Mouse (Mus musculus) limb, embryonic 13.5 days (tissue): ENCODE measurements around the gene Olfr312. TPM values are rescaled to one million over a fixed set of nuclear protein-coding genes. Genes with fewer than 3 reads are reported as not detected.
"Not testable (repeated sequence)": the region's sequence is repeated elsewhere in the genome, so short reads cannot be mapped to it uniquely, and the experiment has no call there.

Source experiments
- ATAC-seq: fragments of 200-750 bp; cut with Nextera tagmentation; 2 replicates; pipeline ENCODE4 v1.8.0; 2017; ENCODE audit warnings: low read depth, moderate number of reproducible peaks, moderate TSS enrichment; ENCODE audit not compliant: low FRiP score
- H3K27ac ChIP-seq: fragments of 300-500 bp; sonication (generic); 2 replicates; pipeline ENCODE4 v1.5.1; 2015; ENCODE audit warnings: inconsistent platforms, mild to moderate bottlenecking, moderate library complexity
- H3K27me3 ChIP-seq: fragments of 300-500 bp; sonication (generic); 2 replicates; pipeline ENCODE4 v1.6.1; 2015; ENCODE audit warnings: mild to moderate bottlenecking, inconsistent platforms
- H3K36me3 ChIP-seq: fragments of 300-500 bp; sonication (generic); 2 replicates; pipeline ENCODE4 v1.6.1; 2015; ENCODE audit warnings: inconsistent platforms, mild to moderate bottlenecking, moderate library complexity
- H3K4me1 ChIP-seq: fragments of 300-500 bp; sonication (generic); 2 replicates; pipeline ENCODE4 v1.6.1; 2015; ENCODE audit warnings: inconsistent platforms
- H3K4me2 ChIP-seq: fragments of 300-500 bp; sonication (generic); replicated peaks from 2 replicates; pipeline ENCODE4 v1.6.1; 2015; ENCODE audit warnings: inconsistent platforms, mild to moderate bottlenecking, moderate library complexity
- H3K4me3 ChIP-seq: fragments of 300-500 bp; sonication (generic); 2 replicates; pipeline ENCODE4 v1.5.1; 2015; ENCODE audit warnings: moderate library complexity, mild to moderate bottlenecking, inconsistent platforms
- H3K9ac ChIP-seq: fragments of 300-500 bp; sonication (generic); 2 replicates; pipeline ENCODE4 v1.6.1; 2015; ENCODE audit warnings: mild to moderate bottlenecking, inconsistent platforms
- H3K9me3 ChIP-seq: fragments of 300-500 bp; sonication (generic); 2 replicates; pipeline ENCODE4 v1.6.1; 2016; ENCODE audit warnings: inconsistent platforms
- WGBS: fragments of 180-500 bp; shearing (Covaris S2); methylation state at CpG from one replicate; pipeline ENCODE4 v1.1.7; 2015; 5-methylcytosine and 5-hydroxymethylcytosine counted together
- polyA plus RNA-seq: library from polyadenylated mRNA; unstranded; fragments of >200 nt; fragmentation: Nextera tagmentation; extraction: Ambion mirVana; gene quantifications from 2 replicates; pipeline ENCODE4 v1.2.1, GENCODE M21; 2015

The Olfr312 gene
- not detected in 2 replicates for polyA plus RNA-seq

DNA sequence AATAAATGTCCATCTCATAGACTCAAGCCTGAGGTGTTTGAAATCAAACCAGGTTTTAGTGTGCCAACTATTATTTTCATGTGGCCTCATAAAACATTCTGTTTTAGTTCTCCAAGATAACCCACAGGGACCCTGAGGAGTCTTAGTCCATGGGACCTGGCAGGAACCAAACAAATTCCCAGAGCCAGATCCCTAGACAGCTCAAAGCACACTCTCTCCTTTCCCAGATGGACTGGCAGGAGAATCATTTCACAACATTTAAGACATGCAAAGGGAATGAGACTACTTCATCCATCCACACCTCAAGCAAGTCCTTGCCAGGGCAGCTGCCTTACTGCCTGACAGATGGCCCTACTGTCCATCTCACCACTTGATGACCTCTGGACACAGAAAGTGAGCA is at the start of gene Olfr312:
Olfr312 (plus strand) TSS at position 301 of the 400 bp plus-strand sequence.
- not testable (repeated sequence) for H3K4me3 ChIP-seq, H3K4me2 ChIP-seq, H3K27ac ChIP-seq, H3K9ac ChIP-seq, H3K36me3 ChIP-seq, H3K27me3 ChIP-seq, ATAC-seq, H3K4me1 ChIP-seq, H3K9me3 ChIP-seq

DNA sequence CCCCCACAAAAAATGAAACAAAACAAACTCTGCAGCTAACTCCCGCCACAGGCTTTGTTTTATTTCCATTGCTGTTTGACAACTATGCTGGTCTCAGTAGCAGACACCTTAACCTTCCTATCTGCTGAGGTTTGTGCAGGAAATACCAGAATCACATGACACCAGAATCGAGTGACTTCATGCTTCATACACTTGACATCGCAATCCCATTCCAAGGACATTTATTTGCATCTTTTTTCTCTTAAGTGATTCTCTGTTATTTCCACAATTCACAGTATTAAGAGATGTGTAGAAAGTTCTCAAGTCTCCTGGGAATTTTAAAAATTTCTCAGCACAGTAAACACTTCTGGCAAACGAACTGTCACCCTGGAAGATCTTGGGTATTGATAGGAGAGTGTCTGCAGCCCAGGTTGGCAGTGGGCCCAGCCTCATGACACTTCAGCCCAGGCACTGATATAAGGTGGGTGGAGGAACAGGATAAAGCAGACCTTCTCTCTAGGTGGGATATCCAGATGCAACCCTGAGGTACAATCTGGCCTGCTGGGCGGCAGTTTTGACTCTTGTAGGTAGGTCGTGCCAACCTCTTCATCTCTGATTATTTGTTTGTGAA is 46.5 kb upstream of the Olfr312 start, which contains the start of gene Olfr314:
Olfr314 (plus strand) TSS at position 473 of the 610 bp plus-strand sequence.
- no peaks in the 10 kb centered on the region for H3K27me3 ChIP-seq
- 82% methylated on average over 6 of the region's 6 CpGs for WGBS
- H3K4me3 ChIP-seq = no peak within 1 kb of the TSS
- no peaks in the 10 kb centered on the region for H3K4me1 ChIP-seq
- H3K4me2 ChIP-seq = no peak within 1 kb of the TSS
- H3K27ac ChIP-seq = no peak within 1 kb of the TSS
- no peaks in the 10 kb centered on the region for H3K9me3 ChIP-seq
- ATAC-seq = no peak
- H3K9ac ChIP-seq = no peak within 1 kb of the TSS
- H3K36me3 ChIP-seq = no peaks in the 10 kb centered on the region

DNA sequence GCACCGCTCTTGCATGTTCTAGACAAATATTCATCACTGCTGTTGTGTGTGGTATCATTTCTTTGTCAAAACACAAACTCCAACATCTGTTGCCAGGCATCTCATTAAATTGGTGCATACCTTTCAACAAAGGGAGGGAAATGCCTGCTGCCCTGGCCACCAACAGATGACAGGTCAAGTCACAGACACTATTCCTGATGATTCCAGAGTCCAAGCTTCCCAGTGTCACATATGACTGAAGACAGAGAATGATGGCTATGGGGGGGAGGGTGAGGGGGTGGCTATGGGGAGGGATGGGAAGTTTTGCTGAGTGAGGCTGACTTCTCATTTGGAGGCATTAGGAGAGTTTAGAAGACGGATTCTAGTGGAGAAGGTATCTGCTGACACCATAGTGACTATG is 44.9 kb upstream of the Olfr312 start:
- H3K27ac ChIP-seq = no peak overlapping the region
- no peaks in the 10 kb centered on the region for H3K27me3 ChIP-seq
- no peaks in the 10 kb centered on the region for H3K4me1 ChIP-seq
- no peaks in the 10 kb centered on the region for H3K9me3 ChIP-seq
- WGBS = 86% methylated on average over 2 of the region's 2 CpGs
- H3K36me3 ChIP-seq = no peaks in the 10 kb centered on the region
- no peak overlapping the region for H3K4me3 ChIP-seq
- no peak overlapping the region for H3K9ac ChIP-seq
- no peak overlapping the region for H3K4me2 ChIP-seq
- no peak for ATAC-seq

DNA sequence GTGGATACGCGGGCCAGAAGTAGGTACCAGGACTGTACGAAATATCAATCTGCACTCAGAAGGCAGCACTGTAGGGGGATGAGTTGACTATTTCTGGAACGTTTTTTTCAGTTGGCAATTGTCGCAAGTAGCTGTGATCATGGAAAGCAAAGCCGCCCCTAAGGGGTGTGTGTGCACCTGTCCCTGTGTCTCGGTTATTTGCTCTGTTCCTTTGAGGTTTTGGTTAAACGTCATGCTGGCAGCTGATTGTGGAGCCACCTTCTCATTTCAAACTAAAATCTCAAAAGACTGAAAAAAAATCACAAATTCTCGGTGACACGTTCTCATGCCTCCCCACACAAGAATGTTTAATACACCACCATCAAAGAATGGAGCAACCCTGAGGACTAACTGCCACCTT is 41.4 kb upstream of the Olfr312 start:
- Histone ChIP-seq H3K27ac (no peak overlapping the region), H3K9me3 (no peaks in the 10 kb centered on the region), H3K36me3 (no peaks in the 10 kb centered on the region), H3K4me1 (no peaks in the 10 kb centered on the region), H3K4me2 (no peak overlapping the region), H3K4me3 (no peak overlapping the region), H3K27me3 (no peaks in the 10 kb centered on the region), H3K9ac (no peak overlapping the region)
- WGBS = 82% methylated on average over 10 of the region's 10 CpGs
- no peak for ATAC-seq

DNA sequence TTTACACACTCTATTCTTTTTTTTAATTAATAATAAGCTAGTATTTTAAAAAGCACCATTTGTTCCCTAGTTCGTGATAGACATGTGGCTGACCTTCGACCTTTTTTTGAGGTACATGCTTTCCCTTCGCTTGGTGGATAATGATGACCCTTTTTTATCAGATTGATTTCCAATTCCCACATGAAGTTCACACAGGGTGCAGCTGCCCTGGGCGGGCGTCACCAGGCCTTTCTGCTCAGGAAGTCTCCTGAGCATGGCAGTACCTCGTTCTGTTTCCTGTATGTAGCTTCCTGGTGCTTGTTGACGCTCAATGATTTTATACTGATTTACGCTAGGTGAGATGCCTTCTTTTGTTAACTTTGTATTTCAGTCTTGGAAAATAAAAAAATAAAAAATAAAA is 40.7 kb upstream of the Olfr312 start:
- Histone ChIP-seq H3K4me3 (no peak overlapping the region), H3K27ac (no peak overlapping the region), H3K27me3 (no peaks in the 10 kb centered on the region), H3K9ac (no peak overlapping the region), H3K4me1 (no peaks in the 10 kb centered on the region), H3K36me3 (no peaks in the 10 kb centered on the region), H3K4me2 (no peak overlapping the region), H3K9me3 (no peaks in the 10 kb centered on the region)
- 85% methylated on average over 8 of the region's 8 CpGs for WGBS
- ATAC-seq = no peak

DNA sequence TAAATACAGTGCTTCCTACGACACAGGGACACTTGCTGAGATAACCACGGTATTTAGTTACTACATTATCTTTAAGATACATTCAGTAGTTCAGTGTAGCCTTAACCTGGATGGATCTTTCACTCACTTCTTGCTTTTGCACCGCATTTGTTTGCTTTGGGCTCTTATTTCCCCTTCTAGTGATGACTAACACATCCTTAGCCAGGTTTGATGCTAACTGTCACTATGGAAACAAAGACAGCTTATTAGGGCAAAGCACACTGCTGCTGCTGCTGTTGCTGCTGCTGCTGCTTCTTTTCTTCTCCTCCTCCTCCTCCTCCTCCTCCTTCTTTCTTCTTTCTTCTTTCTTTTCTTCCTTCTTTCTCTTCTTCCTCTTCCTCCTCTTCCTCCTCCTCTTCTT is 39.5 kb upstream of the Olfr312 start:
- WGBS = 44% methylated on average over 3 of the region's 3 CpGs
- no peaks in the 10 kb centered on the region for H3K36me3 ChIP-seq
- H3K9me3 ChIP-seq = no peaks in the 10 kb centered on the region
- H3K27me3 ChIP-seq = no peaks in the 10 kb centered on the region
- H3K4me3 ChIP-seq = no peak overlapping the region
- H3K4me1 ChIP-seq = no peaks in the 10 kb centered on the region
- H3K4me2 ChIP-seq = no peak overlapping the region
- H3K27ac ChIP-seq = no peak overlapping the region
- H3K9ac ChIP-seq = no peak overlapping the region
- ATAC-seq = no peak

DNA sequence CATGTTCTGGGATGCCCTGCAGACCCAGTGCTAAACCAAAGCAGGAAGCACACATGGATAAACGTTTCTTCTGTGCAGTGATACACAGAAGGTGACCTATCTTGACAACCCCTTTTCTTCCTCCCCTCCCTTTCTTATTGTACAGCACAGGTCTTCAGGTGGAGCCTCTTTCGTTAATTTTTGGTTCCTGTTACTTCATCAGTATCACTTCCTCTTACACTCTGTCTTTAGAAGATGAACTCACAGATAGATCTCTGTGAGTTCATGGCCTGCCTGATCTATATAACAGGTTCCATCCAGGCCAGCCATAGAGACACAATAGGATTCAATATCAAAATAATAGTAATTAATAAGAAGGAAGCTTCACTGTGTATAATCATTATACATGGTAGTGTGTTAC is 39.0 kb upstream of the Olfr312 start:
- H3K9ac ChIP-seq = no peak overlapping the region
- H3K4me2 ChIP-seq = no peak overlapping the region
- H3K27me3 ChIP-seq = no peaks in the 10 kb centered on the region
- no peaks in the 10 kb centered on the region for H3K36me3 ChIP-seq
- ATAC-seq = no peak
- H3K4me3 ChIP-seq = no peak overlapping the region
- no peaks in the 10 kb centered on the region for H3K9me3 ChIP-seq
- WGBS = 52% methylated on average over 2 of the region's 2 CpGs
- H3K27ac ChIP-seq = no peak overlapping the region
- no peaks in the 10 kb centered on the region for H3K4me1 ChIP-seq

DNA sequence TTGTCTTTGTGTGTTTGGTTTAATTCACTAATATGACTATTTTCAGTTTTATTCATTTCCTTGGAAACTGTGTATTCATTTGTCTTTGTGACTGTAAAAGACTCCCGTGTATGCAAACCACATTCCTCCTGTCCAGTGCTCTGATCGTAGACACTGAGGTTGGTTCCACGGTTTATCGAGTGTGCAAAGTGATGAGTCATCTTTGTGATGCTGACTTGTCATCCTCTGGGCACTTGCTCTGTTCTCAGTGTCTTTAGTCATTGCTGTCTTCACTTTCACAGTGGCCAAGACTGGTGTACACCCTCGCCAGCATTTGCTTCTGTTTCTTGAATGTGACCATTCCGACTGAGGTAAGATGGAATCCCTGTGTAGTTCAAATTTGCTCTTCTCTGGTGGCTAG is 38.4 kb upstream of the Olfr312 start:
- Histone ChIP-seq H3K4me3 (no peak overlapping the region), H3K9me3 (no peaks in the 10 kb centered on the region), H3K27me3 (no peaks in the 10 kb centered on the region), H3K27ac (no peak overlapping the region), H3K9ac (no peak overlapping the region), H3K4me2 (no peak overlapping the region), H3K4me1 (no peaks in the 10 kb centered on the region), H3K36me3 (no peaks in the 10 kb centered on the region)
- WGBS = 83% methylated on average over 6 of the region's 6 CpGs
- no peak for ATAC-seq

DNA sequence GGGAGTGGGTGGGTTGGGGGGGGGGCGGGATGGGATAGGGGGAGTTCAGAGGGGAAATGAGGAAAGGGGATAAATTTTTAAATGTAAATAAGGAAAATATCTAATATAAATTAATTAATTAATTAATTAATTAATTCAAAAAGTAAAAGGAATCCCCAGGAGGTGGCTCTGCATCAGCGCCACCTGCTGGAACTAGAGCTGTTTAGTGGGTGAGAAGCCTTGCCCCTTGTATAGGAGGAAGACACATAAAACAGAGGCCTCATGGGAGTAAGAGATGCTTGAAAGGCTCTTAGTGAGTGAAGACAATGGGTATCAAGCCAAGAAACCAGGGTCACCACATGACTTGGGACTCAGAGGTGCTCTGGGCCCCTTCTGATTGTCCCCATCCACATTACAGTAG is 33.2 kb upstream of the Olfr312 start:
- no peak overlapping the region for H3K27ac ChIP-seq
- 85% methylated on average over 2 of the region's 2 CpGs for WGBS
- ATAC-seq = no peak
- H3K4me1 ChIP-seq = no peaks in the 10 kb centered on the region
- H3K4me2 ChIP-seq = no peak overlapping the region
- H3K9ac ChIP-seq = no peak overlapping the region
- H3K27me3 ChIP-seq = no peaks in the 10 kb centered on the region
- no peak overlapping the region for H3K4me3 ChIP-seq
- no peaks in the 10 kb centered on the region for H3K9me3 ChIP-seq
- no peaks in the 10 kb centered on the region for H3K36me3 ChIP-seq

DNA sequence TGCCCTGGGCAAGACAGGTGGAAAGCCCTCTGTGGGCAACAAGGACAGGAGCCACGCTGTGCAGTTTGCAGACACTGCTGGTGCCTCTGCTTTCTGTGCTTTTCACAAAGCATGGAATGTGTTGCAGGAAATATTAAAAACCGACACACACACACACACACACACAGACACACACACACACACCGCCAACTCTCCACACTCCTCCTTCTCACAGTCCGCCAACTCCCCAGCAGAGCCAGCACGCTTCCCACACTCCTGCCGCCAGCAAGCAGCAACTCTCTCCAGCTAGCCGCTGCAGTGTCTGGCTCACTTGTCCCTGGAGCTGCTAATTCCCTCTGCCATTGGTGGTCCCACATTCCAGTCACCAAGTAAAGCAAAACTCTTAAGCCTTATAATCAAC is 32.2 kb upstream of the Olfr312 start:
- Histone ChIP-seq H3K4me1 (no peaks in the 10 kb centered on the region), H3K27me3 (no peaks in the 10 kb centered on the region), H3K9ac (no peak overlapping the region), H3K36me3 (no peaks in the 10 kb centered on the region), H3K4me3 (no peak overlapping the region), H3K9me3 (no peaks in the 10 kb centered on the region), H3K27ac (no peak overlapping the region), H3K4me2 (no peak overlapping the region)
- WGBS = 77% methylated on average over 7 of the region's 7 CpGs
- ATAC-seq = no peak

DNA sequence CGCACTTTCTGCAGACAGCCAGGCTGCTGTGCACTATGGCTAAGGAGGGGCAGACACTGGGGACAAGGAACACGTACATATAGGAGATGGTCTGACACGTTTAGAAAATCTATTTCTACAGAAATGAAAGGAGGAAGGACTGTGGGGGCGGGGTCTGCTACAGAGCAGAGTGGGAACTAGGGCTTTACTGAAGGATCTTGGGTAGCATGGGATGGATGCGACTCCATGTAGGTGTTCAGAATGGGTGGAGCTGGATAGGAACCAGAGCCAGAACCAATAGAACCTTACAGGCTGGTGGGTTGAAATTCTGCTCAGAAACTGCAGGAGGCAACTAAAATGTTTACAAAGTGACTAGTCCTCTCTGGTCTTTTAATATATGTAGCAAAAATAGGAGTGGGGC is 29.3 kb upstream of the Olfr312 start:
- Histone ChIP-seq H3K4me3 (no peak overlapping the region), H3K4me2 (no peak overlapping the region), H3K36me3 (no peaks in the 10 kb centered on the region), H3K9me3 (no peaks in the 10 kb centered on the region), H3K27me3 (no peaks in the 10 kb centered on the region), H3K9ac (no peak overlapping the region), H3K4me1 (no peaks in the 10 kb centered on the region), H3K27ac (no peak overlapping the region)
- no peak for ATAC-seq
- WGBS = 76% methylated on average over 5 of the region's 5 CpGs

DNA sequence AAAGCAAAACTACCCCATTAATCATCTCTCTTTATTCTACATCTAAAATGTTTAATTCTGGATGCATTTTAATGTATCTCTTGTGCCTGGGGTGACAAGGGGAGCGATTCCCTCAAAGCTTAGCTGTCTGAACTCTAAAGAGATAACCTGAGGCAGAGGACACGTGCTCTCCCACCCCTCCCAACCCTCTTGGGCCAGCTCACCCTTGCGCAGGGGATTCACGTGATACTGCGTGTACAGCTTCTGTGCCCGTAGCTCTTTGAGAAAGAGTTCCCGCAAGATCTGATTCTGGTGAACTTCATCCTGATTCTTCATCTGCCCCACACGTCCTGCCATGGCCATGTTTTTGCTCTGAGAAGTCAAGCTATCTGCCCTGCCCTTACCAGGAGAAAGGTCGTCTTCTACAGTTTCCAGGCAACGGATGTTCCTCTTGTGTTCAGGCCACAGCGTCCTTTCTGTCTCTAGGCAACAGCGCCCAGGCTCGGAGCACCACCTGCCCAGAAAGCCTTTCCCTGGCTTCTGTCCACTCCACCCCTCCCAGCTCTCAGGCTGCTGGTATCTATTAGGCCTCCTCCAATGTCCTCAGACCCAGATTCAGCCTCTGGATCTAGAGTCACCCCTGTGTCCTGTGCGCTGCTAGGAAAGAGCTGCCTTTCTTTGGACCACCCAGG is 27.3 kb upstream of the Olfr312 start, which contains the start of gene Fam183b:
Fam183b (minus strand) TSS at position 403 of the 671 bp plus-strand sequence.
- Histone ChIP-seq H3K4me1 (no peaks in the 10 kb centered on the region), H3K4me2 (no peak within 1 kb of the TSS), H3K9me3 (no peaks in the 10 kb centered on the region), H3K9ac (no peak within 1 kb of the TSS), H3K36me3 (no peaks in the 10 kb centered on the region), H3K27ac (no peak within 1 kb of the TSS), H3K4me3 (no peak within 1 kb of the TSS), H3K27me3 (no peaks in the 10 kb centered on the region)
- 42% methylated on average over 14 of the region's 14 CpGs for WGBS
- no peak; the same call in 1 of the 2 replicates for ATAC-seq

DNA sequence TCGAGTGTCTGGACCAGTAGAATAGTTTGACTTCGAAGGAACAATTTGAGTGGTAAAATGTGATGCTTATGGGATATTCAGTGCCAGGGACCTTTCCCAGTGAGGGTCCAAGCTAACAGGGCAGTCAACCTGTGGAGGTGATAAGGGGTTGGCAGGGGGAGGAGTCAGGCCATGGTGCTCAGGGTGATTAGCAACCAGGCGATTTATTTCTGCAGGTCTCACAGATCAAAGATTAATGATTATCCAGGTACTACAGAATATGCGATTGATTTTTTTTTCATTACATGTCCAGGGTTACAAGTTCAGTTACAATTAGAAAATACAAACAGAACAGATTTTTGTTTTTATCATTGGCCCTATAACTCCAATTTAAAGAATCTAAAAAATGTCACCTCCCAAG is 25.2 kb upstream of the Olfr312 start:
- no peak overlapping the region for H3K27ac ChIP-seq
- no peak overlapping the region for H3K4me3 ChIP-seq
- 62% methylated on average over 4 of the region's 4 CpGs for WGBS
- H3K4me2 ChIP-seq = no peak overlapping the region
- H3K27me3 ChIP-seq = no peaks in the 10 kb centered on the region
- no peak overlapping the region for H3K9ac ChIP-seq
- H3K36me3 ChIP-seq = no peaks in the 10 kb centered on the region
- no peak for ATAC-seq
- H3K9me3 ChIP-seq = no peaks in the 10 kb centered on the region
- H3K4me1 ChIP-seq = no peaks in the 10 kb centered on the region
